Mouse (Mus musculus): ENCODE data around the gene Cdk10.

Cdk10 gene

DNA sequence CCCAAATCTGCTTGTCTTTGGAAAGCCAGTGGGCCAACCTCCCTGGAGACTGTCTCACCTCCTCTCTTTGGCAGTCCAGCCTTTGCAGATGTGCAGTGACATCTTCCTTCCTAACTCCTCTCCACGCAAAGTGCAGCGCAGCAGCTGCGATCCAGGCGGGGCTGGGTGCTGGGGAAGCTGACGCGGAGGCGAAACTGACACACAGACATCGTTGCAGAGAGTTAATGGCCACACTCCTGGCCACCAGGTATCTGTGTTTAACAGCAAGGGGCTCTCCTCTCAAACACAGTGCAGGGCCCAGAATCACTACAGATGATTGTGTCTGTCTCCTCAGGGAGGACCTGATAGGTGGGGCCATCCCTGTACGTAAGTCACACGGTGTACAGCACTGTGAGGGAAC lies 46.5 kb downstream of the Cdk10 start:
- in situ Hi-C loops (cut with MboI, MseI) = no loop called here

DNA sequence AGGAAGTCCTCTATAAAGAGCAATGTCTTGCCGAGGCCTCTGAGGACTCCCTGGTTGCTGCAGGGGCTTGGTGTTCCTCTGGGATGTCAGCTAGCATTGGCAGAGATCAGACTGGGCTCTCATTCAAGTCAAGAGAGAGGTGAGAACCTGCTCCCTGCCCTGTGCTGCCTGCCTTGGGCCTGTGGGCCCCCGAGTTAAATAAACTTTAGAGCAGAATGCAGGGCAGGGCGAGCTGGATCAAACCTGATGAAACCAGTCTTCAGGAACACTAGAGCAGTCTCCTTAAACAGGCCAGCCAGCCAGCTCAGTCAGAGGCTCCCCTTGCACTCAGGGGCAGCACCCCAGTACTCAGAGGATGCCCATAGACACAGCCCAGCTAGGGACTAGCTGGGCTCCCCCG lies 47.3 kb downstream of the Cdk10 start:
- in situ Hi-C loops (cut with MboI, MseI) = no loop called here

DNA sequence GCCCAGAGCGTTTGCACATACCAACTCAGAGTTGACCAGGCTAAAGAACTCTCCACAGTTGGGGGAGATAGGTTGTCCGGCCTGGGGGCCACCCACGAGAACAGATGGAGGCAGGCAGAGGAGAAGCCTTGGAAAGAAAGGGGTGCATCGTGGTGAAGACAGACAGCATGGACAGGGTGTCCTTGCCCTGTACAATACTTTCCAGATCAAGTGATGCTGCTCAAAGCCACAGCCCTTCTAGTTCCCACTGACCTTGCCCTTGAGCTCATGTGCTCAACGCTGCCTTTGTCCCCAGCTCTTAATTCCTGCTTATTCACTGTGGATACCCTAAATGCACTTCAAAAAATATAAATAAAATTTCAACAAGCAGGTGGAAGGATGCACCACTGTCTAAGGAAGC lies 49.8 kb downstream of the Cdk10 start:
- in situ Hi-C loops (cut with MboI, MseI) = no loop called here

DNA sequence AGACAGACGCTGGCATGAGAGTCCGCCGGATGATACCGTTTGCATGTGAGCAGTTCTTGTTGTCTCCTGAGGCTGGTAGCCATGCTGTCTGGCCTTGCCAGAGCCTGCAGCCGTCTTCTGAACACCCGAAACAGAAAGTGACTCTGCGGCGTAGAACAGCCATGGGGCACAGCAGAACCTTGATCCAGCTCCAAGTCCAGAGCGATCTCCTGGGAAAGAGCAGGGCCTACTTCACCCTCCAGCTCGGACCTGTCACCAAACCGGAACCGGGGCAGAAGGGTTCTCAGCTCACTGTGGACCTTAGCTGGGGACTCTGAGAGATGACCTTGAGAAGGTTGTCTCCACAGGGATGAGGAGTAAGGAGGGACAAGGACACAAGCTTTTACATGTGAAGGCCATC lies 50.5 kb downstream of the Cdk10 start:
- in situ Hi-C loops (cut with MboI, MseI) = no loop called here

DNA sequence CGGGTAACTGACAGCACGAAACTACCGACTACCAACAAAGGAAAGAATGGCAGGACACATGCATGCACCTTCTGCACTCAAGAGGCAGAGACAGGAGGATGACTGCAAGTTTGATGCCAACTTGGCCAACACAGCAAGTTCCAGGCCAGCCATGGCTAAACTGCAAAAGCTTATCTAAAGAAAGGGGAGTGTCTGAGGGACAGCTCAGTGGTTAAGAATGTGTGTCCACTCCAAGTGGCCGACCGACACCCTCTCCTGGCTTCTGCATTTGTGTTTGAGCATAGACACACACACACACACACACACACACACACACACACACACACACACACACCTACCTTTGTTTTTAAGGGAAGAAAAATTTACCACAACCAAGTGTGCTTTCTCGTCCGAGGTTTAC lies 53.8 kb downstream of the Cdk10 start:
- in situ Hi-C loops (cut with MboI, MseI) = no loop called here

DNA sequence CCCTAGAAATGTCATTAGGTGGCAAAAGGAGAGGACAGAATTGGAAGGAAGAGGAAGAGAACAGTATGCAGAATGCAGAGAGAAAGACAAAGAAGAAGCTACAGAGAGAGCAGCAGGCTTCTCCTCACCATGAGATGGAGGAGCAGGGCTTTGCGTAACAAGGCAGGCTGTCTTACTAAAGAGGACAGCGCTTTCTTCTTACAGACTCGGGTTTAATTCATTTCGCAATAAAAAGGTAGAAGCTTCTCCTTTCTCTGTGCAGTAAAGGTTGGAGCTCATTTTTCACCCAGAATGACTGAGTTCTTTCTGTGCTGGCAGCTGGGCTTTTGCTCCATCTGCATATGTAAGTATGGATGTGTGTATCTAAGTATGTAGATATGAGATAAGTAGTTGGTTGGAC lies 55.2 kb downstream of the Cdk10 start:
- in situ Hi-C loops (cut with MboI, MseI) = no loop called here

DNA sequence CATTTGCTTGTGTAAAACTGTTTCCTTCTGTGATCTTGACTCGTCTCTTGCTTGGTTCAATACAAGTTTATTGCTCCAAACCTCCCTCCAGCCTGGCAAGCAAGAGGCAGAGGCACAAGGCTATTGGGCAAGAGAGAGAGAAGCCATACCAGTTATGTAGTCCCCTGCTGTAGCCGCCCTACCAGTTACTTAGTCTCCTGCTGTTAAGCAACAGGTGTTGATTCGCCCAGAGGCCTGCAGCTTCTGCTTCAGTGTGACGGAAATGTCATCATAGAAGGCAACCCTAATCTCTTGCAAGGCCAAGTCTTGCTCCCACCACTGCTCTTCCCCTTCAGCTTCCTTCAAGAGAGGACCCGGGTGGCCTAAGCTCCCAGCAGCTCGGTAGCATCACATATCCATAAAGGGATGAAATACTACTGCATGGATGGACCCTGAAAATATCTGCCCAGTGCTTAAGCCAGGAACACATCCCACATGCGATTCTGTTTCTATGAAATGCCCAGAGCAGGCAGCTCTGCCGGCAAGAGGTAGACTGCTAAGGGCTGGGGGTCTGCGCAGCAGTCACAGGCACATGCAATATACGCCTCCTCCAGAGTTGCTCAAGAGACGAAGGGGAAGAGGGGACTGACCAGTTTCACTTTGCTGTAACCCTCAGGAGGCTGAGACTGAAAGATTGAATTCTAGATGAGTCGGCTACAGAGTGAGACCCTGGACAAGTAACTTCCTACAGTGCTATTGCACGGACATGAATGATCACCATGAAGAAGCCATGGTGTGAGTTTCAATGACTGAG lies 55.9 kb downstream of the Cdk10 start:
- in situ Hi-C loops (cut with MboI, MseI) = no loop called here
